Mouse (Mus musculus) heart, embryonic 10.5 days (tissue): Measurements from ENCODE around the gene Adipoq. TPM values are rescaled to one million over a fixed set of nuclear protein-coding genes. Genes with fewer than 3 reads are reported as not detected.

Experiments
- DNase-seq: peaks from one replicate; pipeline ENCODE4 v3.0.0-alpha.2; 2017; ENCODE audit warnings: low spot score
- H3K27ac ChIP-seq: fragments of 300-500 bp; sonication (generic); 2 replicates; pipeline ENCODE4 v1.5.1; 2016; ENCODE audit warnings: mild to moderate bottlenecking
- H3K27me3 ChIP-seq: fragments of 300-500 bp; sonication (generic); 2 replicates; pipeline ENCODE4 v1.6.1; 2016; ENCODE audit warnings: mild to moderate bottlenecking; ENCODE audit not compliant: poor library complexity, insufficient read depth, severe bottlenecking
- H3K36me3 ChIP-seq: fragments of 300-500 bp; sonication (generic); 2 replicates; pipeline ENCODE4 v1.6.1; 2016; ENCODE audit warnings: mild to moderate bottlenecking, moderate library complexity
- H3K4me1 ChIP-seq: fragments of 300-500 bp; sonication (generic); 2 replicates; pipeline ENCODE4 v1.6.1; 2016; ENCODE audit warnings: mild to moderate bottlenecking
- H3K4me3 ChIP-seq: fragments of 300-500 bp; sonication (generic); 2 replicates; pipeline ENCODE4 v1.5.1; 2016; ENCODE audit warnings: mild to moderate bottlenecking, moderate library complexity
- H3K9me3 ChIP-seq: fragments of 300-500 bp; sonication (generic); 2 replicates; pipeline ENCODE4 v1.6.1; 2016; ENCODE audit warnings: mild to moderate bottlenecking, moderate library complexity
- microRNA-seq: library from miRNA; unstranded; fragments of <30 nt; microRNA quantifications from one replicate; pipeline ENCODE4, GENCODE M21; 2017
- polyA plus RNA-seq: library from polyadenylated mRNA; unstranded; fragments of >200 nt; fragmentation: Nextera tagmentation; extraction: Ambion mirVana; gene quantifications from 2 replicates; pipeline ENCODE4 v1.2.1, GENCODE M21; 2016

Gene Adipoq
- polyA plus RNA-seq, 1 experiment from 2014 or later, result 0.14 TPM

- Histone ChIP-seq H3K4me3 (no peak overlapping the region), H3K36me3 (no peaks in the 10 kb centered on the region), H3K27ac (no peak overlapping the region), H3K4me1 (no peaks in the 10 kb centered on the region), H3K9me3 (no peaks in the 10 kb centered on the region), H3K27me3 (no peaks in the 10 kb centered on the region)
- DNase-seq, result no peak
Measured at GRCm38 (mm10) chr16:23201498-23201897, 55.2 kb downstream of the Adipoq start.

Small RNAs within 50 kb of the gene (microRNA-seq; reads per million reads assigned to microRNA genes)
- 0.76 reads per million for gene Gm49346

Other genes with a start within 250 kb of the Adipoq start
- 0.12 TPM in 1 of 2 replicates, not detected in the other for gene Fetub, start 228.2 kb upstream of the Adipoq start, polyA plus RNA-seq
- gene Hrg, start 195.5 kb upstream of the Adipoq start, polyA plus RNA-seq, result 0.08 TPM in 1 of 2 replicates, not detected in the other
- 0.13 TPM in 1 of 2 replicates, not detected in the other for gene Kng2, start 117.1 kb upstream of the Adipoq start, polyA plus RNA-seq
- 0.20 and 5.1 TPM in 2 replicates for gene Kng1, start 88.7 kb upstream of the Adipoq start, polyA plus RNA-seq
- 163 and 184 TPM in 2 replicates for gene Eif4a2, start 39.1 kb upstream of the Adipoq start, polyA plus RNA-seq
- gene Rfc4, start 18.8 kb upstream of the Adipoq start, polyA plus RNA-seq, result 134 and 158 TPM in 2 replicates
- 11.2 and 18.0 TPM in 2 replicates for gene St6gal1, start 78.2 kb downstream of the Adipoq start, polyA plus RNA-seq